Mouse (Mus musculus) forebrain, embryonic 11.5 days (tissue): ENCODE measurements around the gene Uso1. TPM values are rescaled to one million over a fixed set of nuclear protein-coding genes. Genes with fewer than 3 reads are reported as not detected.

Experiments
- ATAC-seq: fragments of 200-750 bp; cut with Nextera tagmentation; replicated peaks from 2 replicates; pipeline ENCODE4 v1.8.0; 2017; ENCODE audit warnings: moderate TSS enrichment; ENCODE audit not compliant: low FRiP score
- DNase-seq: peaks from one replicate; pipeline ENCODE4 v3.0.0-alpha.2; 2017; ENCODE audit warnings: low spot score
- H3K27ac ChIP-seq: fragments of 300-500 bp; sonication (generic); 2 replicates; pipeline ENCODE4 v1.5.1; 2014; ENCODE audit warnings: low read depth, low read length
- H3K27me3 ChIP-seq: fragments of 300-500 bp; sonication (generic); 2 replicates; pipeline ENCODE4 v1.6.1; 2014; ENCODE audit warnings: mild to moderate bottlenecking, low read length, mixed read lengths; ENCODE audit not compliant: control insufficient read depth, insufficient read depth
- H3K36me3 ChIP-seq: fragments of 300-500 bp; sonication (generic); 2 replicates; pipeline ENCODE4 v1.6.1; 2014; ENCODE audit warnings: mild to moderate bottlenecking, low read length, moderate library complexity, mixed read lengths; ENCODE audit not compliant: control insufficient read depth, insufficient read depth
- H3K4me1 ChIP-seq: fragments of 300-500 bp; sonication (generic); replicated peaks from 2 replicates; pipeline ENCODE4 v1.6.1; 2014; ENCODE audit warnings: low read length, mixed read lengths; ENCODE audit not compliant: control insufficient read depth, insufficient read depth
- H3K4me2 ChIP-seq: fragments of 300-500 bp; sonication (generic); 2 replicates; pipeline ENCODE4 v1.6.1; 2014; ENCODE audit warnings: low read depth, mild to moderate bottlenecking, low read length, moderate library complexity, mixed read lengths; ENCODE audit not compliant: severe bottlenecking
- H3K4me3 ChIP-seq: fragments of 300-500 bp; sonication (generic); 2 replicates; pipeline ENCODE4 v1.5.1; 2014; ENCODE audit warnings: low read depth, low read length
- H3K9ac ChIP-seq: fragments of 300-500 bp; sonication (generic); 2 replicates; pipeline ENCODE4 v1.6.1; 2014; ENCODE audit warnings: low read length
- H3K9me3 ChIP-seq: fragments of 300-500 bp; sonication (generic); 2 replicates; pipeline ENCODE4 v1.6.1; 2016; ENCODE audit warnings: low read length, mixed read lengths; ENCODE audit not compliant: control insufficient read depth
- WGBS: fragments of 180-500 bp; shearing (Covaris S2); extraction: QIAGEN DNeasy Blood & Tissue Kit; methylation state at CpG from one replicate; pipeline ENCODE4 v1.1.7; 2014; 5-methylcytosine and 5-hydroxymethylcytosine counted together
- polyA plus RNA-seq: library from polyadenylated mRNA; unstranded; fragments of >200 nt; fragmentation: Nextera tagmentation; extraction: Ambion mirVana; gene quantifications from 2 replicates; pipeline ENCODE4 v1.2.1, GENCODE M21; 2014

Uso1 gene
- polyA plus RNA-seq, 1 experiment from 2014 or later, result 25.7 TPM

DNA sequence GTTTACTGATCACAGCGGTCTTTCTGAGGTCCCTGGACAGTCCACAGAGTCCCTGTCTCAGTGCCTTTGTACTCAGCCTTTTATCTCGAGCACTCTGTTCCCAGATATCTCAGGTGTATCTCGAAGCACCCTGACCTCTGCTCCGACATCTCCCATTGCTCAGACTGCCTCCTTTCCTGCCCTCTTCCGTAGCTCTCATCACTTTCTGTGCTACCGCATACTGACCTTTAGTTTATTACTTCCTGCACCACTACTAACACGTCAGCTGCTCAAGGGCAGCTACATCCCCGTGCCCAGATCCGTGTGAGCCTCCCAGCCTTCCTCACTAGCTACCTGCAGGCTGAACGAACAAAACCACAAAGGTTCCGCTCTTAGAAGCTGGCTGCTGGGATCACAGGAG lies 110.9 kb downstream of the Uso1 start:
- no peak for ATAC-seq
- 87% methylated on average over 11 of the region's 11 CpGs for WGBS

DNA sequence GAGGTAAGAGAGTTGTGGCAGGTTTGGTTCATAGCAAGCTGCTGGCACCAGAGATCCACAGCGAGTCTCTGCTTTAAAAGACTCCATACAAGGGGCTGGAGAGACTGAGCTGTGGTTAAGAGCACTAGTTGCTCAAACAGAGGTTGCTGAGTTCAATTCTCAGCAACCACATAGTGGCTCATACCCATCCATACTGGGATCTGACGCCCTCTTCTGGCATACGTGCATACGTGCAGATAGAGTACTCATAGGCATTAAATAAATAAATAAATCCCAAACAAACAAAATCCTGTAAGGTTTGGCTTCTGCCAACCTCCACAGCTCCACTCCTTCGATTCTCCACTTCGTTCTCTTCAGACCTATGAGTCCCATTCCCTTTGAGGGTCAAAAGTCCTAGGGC lies 114.3 kb downstream of the Uso1 start:
- no peak overlapping the region for H3K4me2 ChIP-seq
- DNase-seq, result no peak
- no peaks in the 10 kb centered on the region for H3K36me3 ChIP-seq
- H3K4me1 ChIP-seq, result peaks cover 3% of the 10 kb centered on the region; the same call in 1 of the 2 replicates
- 91% methylated on average over 6 of the region's 6 CpGs for WGBS
- no peak for ATAC-seq
- H3K27me3 ChIP-seq, result no peaks in the 10 kb centered on the region
- H3K27ac ChIP-seq, result no peak overlapping the region
- no peak overlapping the region for H3K4me3 ChIP-seq
- H3K9me3 ChIP-seq, result no peaks in the 10 kb centered on the region
- H3K9ac ChIP-seq, result no peak overlapping the region

More for the DNA sequence above, 110.9 kb downstream of the Uso1 start:
- no peak overlapping the region for H3K27ac ChIP-seq
- no peaks in the 10 kb centered on the region for H3K4me1 ChIP-seq
- no peaks in the 10 kb centered on the region for H3K36me3 ChIP-seq
- no peaks in the 10 kb centered on the region for H3K9me3 ChIP-seq
- H3K9ac ChIP-seq, result no peak overlapping the region
- no peak for DNase-seq
- no peak overlapping the region for H3K4me3 ChIP-seq
- no peak overlapping the region for H3K4me2 ChIP-seq
- no peaks in the 10 kb centered on the region for H3K27me3 ChIP-seq

Other genes starting within 250 kb of the Uso1 start
- 44.5 and 45.8 TPM in 2 replicates for gene Rchy1, start 174.9 kb upstream of the Uso1 start, polyA plus RNA-seq
- gene Odaph, start 150.5 kb upstream of the Uso1 start, polyA plus RNA-seq, result not detected in 2 replicates
- 0.56 and 0.68 TPM in 2 replicates for gene Cdkl2, start 94.1 kb upstream of the Uso1 start, polyA plus RNA-seq
- gene G3bp2, start 54.2 kb upstream of the Uso1 start, polyA plus RNA-seq, result 269 and 276 TPM in 2 replicates
- not detected in 2 replicates for gene U90926, start 77.5 kb downstream of the Uso1 start, polyA plus RNA-seq
- gene Ppef2, start 118.3 kb downstream of the Uso1 start, polyA plus RNA-seq, result not detected in 2 replicates
- gene Naaa, start 140.2 kb downstream of the Uso1 start, polyA plus RNA-seq, result 3.6 and 4.0 TPM in 2 replicates
- 36.8 and 40.2 TPM in 2 replicates for gene Sdad1, start 172.5 kb downstream of the Uso1 start, polyA plus RNA-seq
- gene Cxcl9, start 190.1 kb downstream of the Uso1 start, polyA plus RNA-seq, result not detected in 2 replicates
- gene Art3, start 193.9 kb downstream of the Uso1 start, polyA plus RNA-seq, result 0.75 and 1.0 TPM in 2 replicates
- 0.23 TPM in 1 of 2 replicates, not detected in the other for gene Cxcl10, start 211.0 kb downstream of the Uso1 start, polyA plus RNA-seq